Mouse (Mus musculus): Measurements from ENCODE around the gene Olfml2b.

Gene Olfml2b

GRCm38 (mm10) chr1:170731865-170732595 lies 87.7 kb downstream of the Olfml2b start:
- DNase-seq (ENCODE audit: low spot score in 2 of 2), result no peak

Measured in frontal cortex, postnatal 25 days (tissue).